Mouse (Mus musculus) granulocyte monocyte progenitor cell, adult 5-6 weeks (primary cell): ENCODE results near the gene Trim58. TPM values are rescaled to one million over a fixed set of nuclear protein-coding genes. Genes with fewer than 3 reads are reported as not detected.

Experiments used
- ATAC-seq: replicated peaks from 2 replicates; pipeline ENCODE4 v1.8.0; 2016; ENCODE audit warnings: mild to moderate bottlenecking, moderate TSS enrichment, inconsistent platforms; ENCODE audit not compliant: poor library complexity, severe bottlenecking
- total RNA-seq, 2 experiments: library from RNA; stranded (forward) in 1 of 2; stranded (reverse) in 1 of 2; fragments of 200-712, 200-1000 nt in 1 of 2; fragments of >200 nt in 1 of 2; fragmentation: Nextera tagmentation in 1 of 2; gene quantifications; 2 replicates each; pipeline ENCODE4 v1.2.3; 2014 to 2017

Gene Trim58
- total RNA-seq, 2 experiments from 2014 or later = 0.31 to 1.4 TPM

- ATAC-seq = peak; percentile 38; the same call in 1 of the 2 replicates
Observed at GRCm38 (mm10) chr11:58641638-58642358, 1.5 kb downstream of the Trim58 start.

- ATAC-seq = peak; percentile 69
Observed at GRCm38 (mm10) chr11:58643350-58643749, 3.1 kb downstream of the Trim58 start.

GRCm38 (mm10) chr11:58655151-58655550, 14.9 kb downstream of the Trim58 start:
- no peak for ATAC-seq

GRCm38 (mm10) chr11:58658596-58658995, 18.3 kb downstream of the Trim58 start, which contains the start of gene Olfr322:
Gene Olfr322, plus strand, starts transcription at chr11:58658782.
- ATAC-seq = no peak

GRCm38 (mm10) chr11:58669252-58669651, 29.0 kb downstream of the Trim58 start:
- ATAC-seq = no peak

DNA sequence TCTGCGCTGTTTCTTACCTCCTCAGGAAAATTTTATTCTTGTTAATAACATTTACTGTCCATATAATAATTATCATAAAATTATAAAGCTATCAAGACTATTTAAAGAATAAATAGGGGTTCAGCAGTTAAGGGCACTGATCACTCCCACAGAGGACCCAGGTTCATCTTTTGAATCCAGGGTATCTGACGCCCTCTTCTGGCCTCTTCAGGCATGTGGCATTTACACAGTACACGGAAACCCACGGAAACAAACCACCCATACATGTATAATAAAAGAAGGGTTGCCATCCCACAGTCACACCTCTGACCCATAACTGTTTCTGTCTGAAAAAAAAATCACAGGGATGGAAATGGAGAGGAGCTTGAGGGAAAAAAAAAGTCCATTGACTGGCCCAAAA, 31.6 kb downstream of the Trim58 start:
- ATAC-seq = no peak

DNA sequence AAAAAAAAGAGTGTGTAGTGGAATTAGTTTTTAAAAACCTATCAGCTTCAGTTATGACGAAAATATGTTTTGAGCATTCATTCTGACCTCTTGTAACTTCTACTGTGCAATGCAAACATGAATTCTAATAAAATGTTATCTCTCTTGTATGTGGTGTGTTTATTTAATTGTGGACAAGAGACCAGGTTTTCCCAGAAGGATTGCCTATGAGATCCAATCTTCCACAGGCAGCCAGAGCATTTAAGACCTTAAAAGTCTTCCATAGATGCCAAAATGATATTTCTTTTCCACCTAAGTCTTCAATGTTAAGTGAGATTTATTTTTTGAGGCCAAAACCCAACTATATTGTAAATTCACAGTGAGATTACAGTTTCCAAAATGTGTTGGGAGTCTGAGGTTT, 40.5 kb downstream of the Trim58 start, which contains the start of gene Olfr320:
TSS of gene Olfr320 (plus strand) at position 301 of the 400 bp plus-strand sequence.
- ATAC-seq = no peak

DNA sequence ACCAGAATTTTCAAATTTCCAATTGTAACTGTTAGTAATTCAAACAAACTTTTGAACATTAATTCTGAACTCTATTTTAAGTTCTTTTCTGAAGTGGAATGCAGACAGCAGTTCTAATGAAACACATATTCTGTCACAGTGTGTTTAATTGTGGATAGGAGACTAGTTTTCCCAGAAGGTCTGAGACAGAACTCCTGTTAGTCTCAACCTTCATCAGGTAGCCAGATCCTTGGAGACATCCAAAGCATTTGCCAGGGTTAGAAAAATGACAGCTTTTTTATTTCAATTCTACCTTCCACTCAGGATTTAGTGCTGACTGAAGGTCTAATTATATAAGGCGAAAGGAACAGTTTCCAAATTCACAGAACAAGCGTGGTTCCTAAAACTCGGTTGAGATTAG, 58.6 kb downstream of the Trim58 start, which contains the start of gene Olfr319:
TSS of gene Olfr319 (plus strand) at position 301 of the 400 bp plus-strand sequence.
- ATAC-seq = no peak

Other genes with a start within 250 kb of the Trim58 start
- gene 1810065E05Rik, start 219.4 kb upstream of the Trim58 start, total RNA-seq (2014; fragmentation: Nextera tagmentation) = not detected in 2 replicates
- gene 1810065E05Rik, start 219.4 kb upstream of the Trim58 start, total RNA-seq (2017) = not detected in 2 replicates
- not detected in 2 replicates for gene Gm12253, start 207.9 kb upstream of the Trim58 start, total RNA-seq (2014; fragmentation: Nextera tagmentation)
- gene Gm12253, start 207.9 kb upstream of the Trim58 start, total RNA-seq (2017) = not detected in 2 replicates
- gene Lypd9, start 187.5 kb upstream of the Trim58 start, total RNA-seq (2014; fragmentation: Nextera tagmentation) = not detected in 2 replicates
- not detected in 2 replicates for gene Lypd9, start 187.5 kb upstream of the Trim58 start, total RNA-seq (2017)
- not detected in 2 replicates for gene Olfr30, start 178.2 kb upstream of the Trim58 start, total RNA-seq (2014; fragmentation: Nextera tagmentation)
- gene Olfr30, start 178.2 kb upstream of the Trim58 start, total RNA-seq (2017) = not detected in 2 replicates
- not detected in 2 replicates for gene Olfr332, start 147.9 kb upstream of the Trim58 start, total RNA-seq (2014; fragmentation: Nextera tagmentation)
- not detected in 2 replicates for gene Olfr332, start 147.9 kb upstream of the Trim58 start, total RNA-seq (2017)
- gene Olfr331, start 137.9 kb upstream of the Trim58 start, total RNA-seq (2014; fragmentation: Nextera tagmentation) = not detected in 2 replicates
- not detected in 2 replicates for gene Olfr331, start 137.9 kb upstream of the Trim58 start, total RNA-seq (2017)
- gene Olfr330, start 105.6 kb upstream of the Trim58 start, total RNA-seq (2014; fragmentation: Nextera tagmentation) = not detected in 2 replicates
- gene Olfr330, start 105.6 kb upstream of the Trim58 start, total RNA-seq (2017) = not detected in 2 replicates
- gene Olfr329-ps, start 94.0 kb upstream of the Trim58 start, total RNA-seq (2014; fragmentation: Nextera tagmentation) = not detected in 2 replicates
- not detected in 2 replicates for gene Olfr329-ps, start 94.0 kb upstream of the Trim58 start, total RNA-seq (2017)
- gene Olfr328, start 84.8 kb upstream of the Trim58 start, total RNA-seq (2014; fragmentation: Nextera tagmentation) = not detected in 2 replicates
- gene Olfr328, start 84.8 kb upstream of the Trim58 start, total RNA-seq (2017) = not detected in 2 replicates
- not detected in 2 replicates for gene Olfr224, start 69.9 kb upstream of the Trim58 start, total RNA-seq (2014; fragmentation: Nextera tagmentation)
- not detected in 2 replicates for gene Olfr224, start 69.9 kb upstream of the Trim58 start, total RNA-seq (2017)
- not detected in 2 replicates for gene Olfr325, start 62.7 kb upstream of the Trim58 start, total RNA-seq (2014; fragmentation: Nextera tagmentation)
- not detected in 2 replicates for gene Olfr325, start 62.7 kb upstream of the Trim58 start, total RNA-seq (2017)
- not detected in 2 replicates for gene Olfr324, start 45.4 kb upstream of the Trim58 start, total RNA-seq (2014; fragmentation: Nextera tagmentation)
- gene Olfr324, start 45.4 kb upstream of the Trim58 start, total RNA-seq (2017) = not detected in 2 replicates
- gene 2210407C18Rik, start 24.4 kb upstream of the Trim58 start, total RNA-seq (2014; fragmentation: Nextera tagmentation) = not detected in 2 replicates
- gene 2210407C18Rik, start 24.4 kb upstream of the Trim58 start, total RNA-seq (2017) = not detected in 2 replicates
- not detected in 2 replicates for gene Olfr323, start 10.0 kb upstream of the Trim58 start, total RNA-seq (2014; fragmentation: Nextera tagmentation)
- not detected in 2 replicates for gene Olfr323, start 10.0 kb upstream of the Trim58 start, total RNA-seq (2017)
- gene Olfr322, start 18.3 kb downstream of the Trim58 start, total RNA-seq (2014; fragmentation: Nextera tagmentation) = not detected in 2 replicates
- gene Olfr322, start 18.3 kb downstream of the Trim58 start, total RNA-seq (2017) = not detected in 2 replicates
- not detected in 2 replicates for gene Olfr320, start 40.6 kb downstream of the Trim58 start, total RNA-seq (2014; fragmentation: Nextera tagmentation)
- gene Olfr320, start 40.6 kb downstream of the Trim58 start, total RNA-seq (2017) = not detected in 2 replicates
- gene Olfr319, start 58.7 kb downstream of the Trim58 start, total RNA-seq (2014; fragmentation: Nextera tagmentation) = not detected in 2 replicates
- not detected in 2 replicates for gene Olfr319, start 58.7 kb downstream of the Trim58 start, total RNA-seq (2017)
- gene Olfr318, start 83.5 kb downstream of the Trim58 start, total RNA-seq (2014; fragmentation: Nextera tagmentation) = not detected in 2 replicates
- gene Olfr318, start 83.5 kb downstream of the Trim58 start, total RNA-seq (2017) = not detected in 2 replicates
- gene Olfr317, start 98.7 kb downstream of the Trim58 start, total RNA-seq (2014; fragmentation: Nextera tagmentation) = not detected in 2 replicates
- gene Olfr317, start 98.7 kb downstream of the Trim58 start, total RNA-seq (2017) = not detected in 2 replicates
- gene Olfr316, start 112.3 kb downstream of the Trim58 start, total RNA-seq (2014; fragmentation: Nextera tagmentation) = not detected in 2 replicates
- gene Olfr316, start 112.3 kb downstream of the Trim58 start, total RNA-seq (2017) = not detected in 2 replicates
- gene Olfr315, start 132.7 kb downstream of the Trim58 start, total RNA-seq (2014; fragmentation: Nextera tagmentation) = not detected in 2 replicates
- not detected in 2 replicates for gene Olfr315, start 132.7 kb downstream of the Trim58 start, total RNA-seq (2017)
- not detected in 2 replicates for gene Olfr314, start 142.5 kb downstream of the Trim58 start, total RNA-seq (2014; fragmentation: Nextera tagmentation)
- not detected in 2 replicates for gene Olfr314, start 142.5 kb downstream of the Trim58 start, total RNA-seq (2017)
- gene Fam183b, start 161.5 kb downstream of the Trim58 start, total RNA-seq (2014; fragmentation: Nextera tagmentation) = not detected in 2 replicates
- gene Fam183b, start 161.5 kb downstream of the Trim58 start, total RNA-seq (2017) = not detected in 2 replicates
- not detected in 2 replicates for gene Olfr313, start 174.5 kb downstream of the Trim58 start, total RNA-seq (2014; fragmentation: Nextera tagmentation)
- not detected in 2 replicates for gene Olfr313, start 174.5 kb downstream of the Trim58 start, total RNA-seq (2017)
- not detected in 2 replicates for gene Olfr312, start 188.8 kb downstream of the Trim58 start, total RNA-seq (2014; fragmentation: Nextera tagmentation)
- not detected in 2 replicates for gene Olfr312, start 188.8 kb downstream of the Trim58 start, total RNA-seq (2017)
- not detected in 2 replicates for gene Olfr311, start 198.8 kb downstream of the Trim58 start, total RNA-seq (2014; fragmentation: Nextera tagmentation)
- gene Olfr311, start 198.8 kb downstream of the Trim58 start, total RNA-seq (2017) = not detected in 2 replicates
- gene Gm12258, start 206.7 kb downstream of the Trim58 start, total RNA-seq (2014; fragmentation: Nextera tagmentation) = 4.1 and 6.7 TPM in 2 replicates
- 0.67 and 2.3 TPM in 2 replicates for gene Gm12258, start 206.7 kb downstream of the Trim58 start, total RNA-seq (2017)
- 2.8 and 3.8 TPM in 2 replicates for gene 2810021J22Rik, start 226.8 kb downstream of the Trim58 start, total RNA-seq (2014; fragmentation: Nextera tagmentation)
- 2.1 and 2.5 TPM in 2 replicates for gene 2810021J22Rik, start 226.8 kb downstream of the Trim58 start, total RNA-seq (2017)